Mouse (Mus musculus): Measurements from ENCODE around the gene Ddx54. TPM values are rescaled to one million over a fixed set of nuclear protein-coding genes. Genes with fewer than 3 reads are reported as not detected.

The Ddx54 gene
- total RNA-seq, 2 experiments from 2014 or later = 20.1 to 22.3 TPM

- DNase-seq = no peak
- intact Hi-C loops (cut with DNase I; ENCODE audit: low total_unique reads) = no loop called here
Observed at GRCm38 (mm10) chr5:120664888-120665287, 52.3 kb downstream of the Ddx54 start.

- no peak for DNase-seq
- intact Hi-C loops (cut with DNase I; ENCODE audit: low total_unique reads) = no loop called here
Observed at GRCm38 (mm10) chr5:120668761-120669160, 56.2 kb downstream of the Ddx54 start.

- intact Hi-C loops (cut with DNase I; ENCODE audit: low total_unique reads) = no loop called here
- DNase-seq = no peak
Observed at GRCm38 (mm10) chr5:120670132-120670531, 57.6 kb downstream of the Ddx54 start.

GRCm38 (mm10) chr5:120671865-120672264, 59.3 kb downstream of the Ddx54 start:
- intact Hi-C loops (cut with DNase I; ENCODE audit: low total_unique reads) = no loop called here
- no peak for DNase-seq

- intact Hi-C loops (cut with DNase I; ENCODE audit: low total_unique reads) = no loop called here
- DNase-seq = peak; percentile 57
Observed at GRCm38 (mm10) chr5:120673626-120674025, 61.1 kb downstream of the Ddx54 start.

GRCm38 (mm10) chr5:120674229-120675145, 61.9 kb downstream of the Ddx54 start:
- DNase-seq = peak; percentile 53
- intact Hi-C loops (cut with DNase I; ENCODE audit: low total_unique reads) = loop anchor here (5.0 kb wide), 1 partner anchor 73 kb away; the partner anchor contains the start of gene Oas2

- intact Hi-C loops (cut with DNase I; ENCODE audit: low total_unique reads) = loop anchor here (2.0 to 5.0 kb wide), 2 partner anchors 57 to 70 kb away; partner anchors contain the start of gene Oas2
- no peak for DNase-seq
Observed at GRCm38 (mm10) chr5:120677516-120677915, 65.0 kb downstream of the Ddx54 start.

Other genes starting within 250 kb of the Ddx54 start
- not detected for gene Lhx5, start 181.0 kb upstream of the Ddx54 start, total RNA-seq (2021)
- gene Sdsl, start 139.9 kb upstream of the Ddx54 start, total RNA-seq (2021) = under 1 TPM; 0.40 to 0.55 TPM
- not detected for gene Sds, start 136.2 kb upstream of the Ddx54 start, total RNA-seq (2021)
- 10 to 100 TPM; 31.7 to 34.3 TPM for gene Plbd2, start 109.1 kb upstream of the Ddx54 start, total RNA-seq (2021)
- 10 to 100 TPM; 12.5 to 13.0 TPM for gene Slc8b1, start 101.6 kb upstream of the Ddx54 start, total RNA-seq (2021)
- 10 to 100 TPM; 47.6 to 50.9 TPM for gene Tpcn1, start 24.1 kb upstream of the Ddx54 start, total RNA-seq (2021)
- gene Iqcd, start 23.7 kb upstream of the Ddx54 start, total RNA-seq (2021) = under 1 TPM in 1 of 2 experiments, not detected in 1; 0.13 TPM
- gene Rita1, start 150 bp upstream of the Ddx54 start, total RNA-seq (2021) = 1 to 10 TPM; 4.3 to 5.3 TPM
- not detected for gene Cfap73, start 21.5 kb downstream of the Ddx54 start, total RNA-seq (2021)
- gene Rasal1, start 36.1 kb downstream of the Ddx54 start, total RNA-seq (2021) = not detected
- gene Dtx1, start 99.2 kb downstream of the Ddx54 start, total RNA-seq (2021) = under 1 TPM; 0.66 to 0.76 TPM
- gene Oas2, start 137.1 kb downstream of the Ddx54 start, total RNA-seq (2021) = under 1 TPM in 1 of 2 experiments, not detected in 1; 0.13 TPM
- not detected for gene Oas3, start 164.9 kb downstream of the Ddx54 start, total RNA-seq (2021)
- gene Oas1e, start 182.8 kb downstream of the Ddx54 start, total RNA-seq (2021) = not detected
- gene Oas1c, start 199.8 kb downstream of the Ddx54 start, total RNA-seq (2021) = under 1 TPM; 0.35 to 0.38 TPM
- not detected for gene Oas1f, start 234.6 kb downstream of the Ddx54 start, total RNA-seq (2021)
- gene Oas1h, start 248.7 kb downstream of the Ddx54 start, total RNA-seq (2021) = not detected